Mouse (Mus musculus): ENCODE measurements at regions not wholly inside any gene's neighbourhood (a gene's known extent, or its start where the extent isn't known, plus 50 kb on each side); places are given as distances from the start of the nearest gene placed in this dataset.
"Not testable (repeated sequence)": the region's sequence is repeated elsewhere in the genome, so short reads cannot be mapped to it uniquely, and the experiment has no call there.

DNA sequence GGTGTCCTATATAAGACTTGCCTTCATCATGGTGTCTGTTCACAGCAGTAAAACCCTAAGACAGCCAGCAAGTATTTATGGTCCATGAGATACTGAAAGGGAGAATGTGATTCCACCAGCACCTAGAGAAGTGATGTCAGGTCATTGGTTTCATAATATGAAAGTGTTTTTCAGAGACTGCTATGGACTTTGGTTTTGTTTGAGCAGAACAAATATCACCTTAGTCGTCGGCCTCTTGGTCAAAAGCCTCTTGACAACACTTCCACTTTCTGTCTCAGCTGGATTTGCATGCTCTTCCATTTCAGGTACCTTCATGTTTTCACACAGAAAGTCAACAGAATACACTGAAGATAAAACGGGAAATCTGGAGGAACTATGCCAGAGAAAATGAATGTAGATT lies 56.7 kb upstream of the Lrrc8b start:
- Histone ChIP-seq H3K9ac (no peak overlapping the region), H3K27ac (no peak overlapping the region), H3K4me2 (no peak overlapping the region), H3K9me3 (replicated peaks) (no peaks in the 10 kb centered on the region), H3K4me3 (no peak overlapping the region), H3K4me1 (no peaks in the 10 kb centered on the region), H3K27me3 (replicated peaks) (no peaks in the 10 kb centered on the region), H3K36me3 (no peaks in the 10 kb centered on the region)
- WGBS (ENCODE audit: insufficient replicate concordance): 62% methylated on average over 3 of the region's 3 CpGs
- no peak for ATAC-seq

DNA sequence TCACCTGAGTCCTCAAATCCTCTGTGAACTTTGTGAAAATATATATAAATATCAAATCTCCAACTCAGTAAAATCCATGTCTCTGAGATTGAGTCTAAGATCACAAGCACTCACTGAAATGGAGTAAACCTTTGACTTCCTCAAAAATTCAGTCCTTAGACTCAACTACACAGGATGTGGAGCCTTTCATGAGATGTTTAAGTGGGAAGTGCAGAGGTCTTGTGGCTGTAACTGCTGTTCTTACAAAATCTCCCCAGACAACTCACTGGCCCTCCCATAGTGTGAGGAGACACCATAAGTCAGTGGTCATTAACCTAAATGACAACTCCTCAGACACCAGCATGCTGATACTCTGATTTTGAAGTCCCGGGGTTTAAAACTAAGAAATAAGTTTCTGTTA lies 59.2 kb upstream of the Lrrc8b start:
- not testable (repeated sequence) for H3K27ac ChIP-seq; H3K9me3 ChIP-seq (replicated peaks); H3K27me3 ChIP-seq (replicated peaks); H3K4me2 ChIP-seq; H3K4me3 ChIP-seq; ATAC-seq; H3K36me3 ChIP-seq; H3K4me1 ChIP-seq; H3K9ac ChIP-seq
- 74% methylated on average over 1 of the region's 1 CpGs for WGBS (ENCODE audit: insufficient replicate concordance)

- no peak overlapping the region for H3K27ac ChIP-seq
- 47% methylated on average over 1 of the region's 1 CpGs for WGBS (ENCODE audit: insufficient replicate concordance)
- H3K27me3 ChIP-seq (replicated peaks): no peaks in the 10 kb centered on the region
- H3K4me2 ChIP-seq: no peak overlapping the region
- H3K36me3 ChIP-seq: no peaks in the 10 kb centered on the region
- no peaks in the 10 kb centered on the region for H3K4me1 ChIP-seq
- no peak for ATAC-seq
- H3K4me3 ChIP-seq: no peak overlapping the region
- H3K9me3 ChIP-seq (replicated peaks): no peaks in the 10 kb centered on the region
- no peak overlapping the region for H3K9ac ChIP-seq
Measured at GRCm38 (mm10) chr5:105354041-105354440, 60.5 kb upstream of the Gbp6 start.

DNA sequence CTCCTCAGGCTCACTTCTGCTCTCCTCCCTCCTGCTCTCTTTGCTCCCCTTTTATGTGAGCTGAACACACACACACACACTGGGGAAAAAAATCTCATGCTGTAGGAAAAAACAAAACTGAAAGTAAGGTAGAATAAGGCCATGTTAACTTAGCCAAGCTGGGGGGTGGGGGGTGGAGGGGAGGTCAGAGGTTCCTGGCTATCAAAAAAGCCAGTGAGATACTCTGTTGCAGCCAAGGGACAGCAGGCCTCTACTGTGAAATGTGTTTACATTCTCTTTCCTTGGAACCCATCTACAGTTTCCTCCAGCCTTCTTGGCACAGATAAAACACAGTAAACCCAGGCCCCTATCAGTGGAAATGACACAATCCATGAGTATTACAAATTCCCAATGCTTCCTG lies 53.0 kb upstream of the Gbp6 start:
- Histone ChIP-seq H3K27ac (0 out of 2 replicates have a peak overlapping the region, but pooled peaks have one; percentile 16), H3K4me2 (no peak overlapping the region), H3K27me3 (replicated peaks) (no peaks in the 10 kb centered on the region), H3K9me3 (replicated peaks) (no peaks in the 10 kb centered on the region), H3K36me3 (no peaks in the 10 kb centered on the region), H3K4me1 (no peaks in the 10 kb centered on the region), H3K4me3 (no peak overlapping the region), H3K9ac (no peak overlapping the region)
- peak; percentile 46 for ATAC-seq

DNA sequence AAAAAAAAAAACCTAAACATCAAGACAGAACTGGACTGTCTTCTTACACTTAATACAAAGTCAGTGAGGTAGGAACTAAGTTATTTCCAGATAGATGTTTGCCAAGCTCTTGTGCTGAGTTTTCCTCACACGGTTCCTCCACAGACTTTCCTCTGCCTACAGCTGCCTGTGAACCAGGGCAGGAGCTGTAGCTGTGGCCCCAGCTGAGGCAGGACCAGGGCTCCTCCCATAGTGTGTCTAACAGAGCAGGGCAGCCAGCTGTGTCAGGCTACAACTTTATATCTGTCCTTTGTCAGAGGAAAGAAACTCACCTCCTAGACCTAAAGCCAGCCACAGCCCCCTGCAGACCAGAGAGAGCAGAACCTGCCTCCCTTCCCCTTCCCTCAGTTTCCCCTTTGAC lies 52.5 kb upstream of the Gbp6 start:
- not testable (repeated sequence) for H3K27me3 ChIP-seq (replicated peaks); H3K9me3 ChIP-seq (replicated peaks); H3K4me1 ChIP-seq; H3K4me3 ChIP-seq; H3K9ac ChIP-seq; H3K4me2 ChIP-seq; ATAC-seq; H3K36me3 ChIP-seq
- 35% methylated on average over 1 of the region's 1 CpGs for WGBS (ENCODE audit: insufficient replicate concordance)
- 0 out of 2 replicates have a peak overlapping the region, but pooled peaks have one; percentile 16 for H3K27ac ChIP-seq

DNA sequence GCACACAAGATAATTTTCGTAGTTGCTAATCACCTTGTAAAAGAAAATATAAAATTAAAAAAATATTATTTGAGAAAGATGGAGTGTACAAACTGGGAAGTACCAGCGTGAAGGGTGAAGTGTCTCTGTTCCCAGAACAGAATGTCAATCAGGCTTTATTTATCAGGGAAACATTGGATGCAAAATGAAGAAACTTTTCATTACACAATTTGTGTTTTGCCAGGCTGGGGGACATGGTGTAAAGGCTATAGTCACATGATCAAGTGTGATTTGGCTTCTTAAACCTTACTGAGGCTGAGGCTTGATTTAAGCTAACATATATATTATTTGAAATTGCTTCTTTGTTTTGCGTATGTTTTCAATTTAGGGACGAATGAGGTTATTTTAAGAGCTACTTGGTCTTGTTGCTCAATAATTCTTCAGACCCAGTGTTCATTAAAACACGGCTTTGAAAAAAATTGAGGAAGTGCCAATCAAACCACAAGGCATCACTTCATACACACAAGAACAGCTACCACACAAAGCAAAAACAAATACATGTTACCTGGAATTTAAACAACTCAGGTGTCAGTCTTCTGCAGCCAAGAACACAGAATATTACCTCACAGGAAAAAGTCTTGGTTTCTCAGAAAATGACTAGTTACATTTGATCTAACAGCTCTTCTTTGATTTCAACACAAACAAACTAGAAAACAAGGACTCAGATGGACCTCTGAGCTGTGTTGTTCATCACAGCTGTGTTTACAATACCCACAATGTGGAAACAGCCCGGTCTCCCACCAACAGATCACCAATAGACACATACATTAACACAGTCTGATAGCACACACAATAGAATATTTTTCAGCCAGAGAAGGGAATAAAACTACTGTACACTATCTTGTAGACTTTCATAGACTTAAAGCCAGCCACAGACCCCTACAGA lies 51.6 kb upstream of the Gbp6 start:
- Histone ChIP-seq H3K9me3 (replicated peaks) (no peaks in the 10 kb centered on the region), H3K27ac (no peak overlapping the region), H3K4me3 (no peak overlapping the region), H3K36me3 (no peaks in the 10 kb centered on the region), H3K4me1 (no peaks in the 10 kb centered on the region), H3K27me3 (replicated peaks) (no peaks in the 10 kb centered on the region), H3K9ac (no peak overlapping the region), H3K4me2 (no peak overlapping the region)
- WGBS (ENCODE audit: insufficient replicate concordance): 43% methylated on average over 6 of the region's 6 CpGs
- ATAC-seq: no peak

- not testable (repeated sequence) for H3K27me3 ChIP-seq (replicated peaks); H3K36me3 ChIP-seq; H3K9ac ChIP-seq; ATAC-seq; H3K4me1 ChIP-seq; H3K27ac ChIP-seq; H3K4me3 ChIP-seq; H3K4me2 ChIP-seq; H3K9me3 ChIP-seq (replicated peaks)
- WGBS (ENCODE audit: insufficient replicate concordance): 20% methylated on average over 2 of the region's 2 CpGs
Measured at GRCm38 (mm10) chr5:105343816-105344215, 50.3 kb upstream of the Gbp6 start.

All from liver, embryonic 12.5 days (tissue).